ENCODE assay signal across 13 mouse cellular contexts in the genomic region with DNA sequence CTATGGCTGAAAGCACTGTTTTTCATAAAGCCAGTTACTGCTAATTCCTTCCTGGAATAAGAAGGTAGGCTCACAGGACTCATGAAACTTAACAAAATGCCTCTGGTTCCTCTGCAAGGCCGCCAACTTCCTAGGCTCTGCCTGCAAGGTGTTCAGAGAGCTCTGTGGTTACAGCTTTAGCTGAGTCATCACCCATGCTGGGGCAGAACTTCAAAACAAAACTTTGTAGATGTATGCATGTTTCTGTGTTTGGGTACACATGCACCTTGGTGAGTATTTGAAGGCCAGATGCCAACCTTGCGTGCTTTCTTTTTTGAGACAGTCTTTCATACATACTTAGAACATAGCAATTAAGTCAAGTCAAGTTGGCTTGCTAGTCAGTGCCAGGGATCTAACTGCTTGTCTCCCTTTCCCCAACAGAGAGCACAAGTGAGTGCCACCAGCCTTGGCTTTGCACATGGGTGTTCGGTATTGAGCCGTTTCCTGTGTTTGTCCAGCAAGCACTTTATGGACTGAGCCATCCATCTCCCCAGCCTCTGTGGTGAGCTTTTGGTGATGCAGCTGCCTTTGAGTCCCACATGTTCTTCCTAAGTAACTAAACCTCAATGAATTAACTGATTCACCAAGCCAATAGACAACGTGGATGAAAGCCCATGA. TPM values are rescaled to one million over a fixed set of nuclear protein-coding genes. Genes with fewer than 3 reads are reported as not detected.
DNase-seq lines count a peak whose midpoint lies in the region; ATAC-seq and TF ChIP-seq lines count a peak whose summit lies in the region.
"Had no signal": no experiment of that assay in that cellular context is flagged by ENCODE, and none has a peak within 500 bp of the region (broad histone marks: within the 10 kb centered on the region; RNA-seq: fewer than 3 reads in every experiment).

No protein-coding gene starts in this region.

- peak overlapping the region; percentile 29; the same call in 1 of the 2 replicates for H3K4me2 ChIP-seq in CH12.LX (ENCODE audit: insufficient read depth, low read depth, poor library complexity, severe bottlenecking)
- H3K4me2 ChIP-seq in liver, postnatal 0 days (ENCODE audit: low read depth, low read length): no peak overlapping the region

- no peaks in the 10 kb centered on the region for H3K27me3 ChIP-seq in CH12.LX (replicated peaks)
- H3K27me3 ChIP-seq in liver, postnatal 0 days (ENCODE audit: insufficient read depth, low read length): no peaks in the 10 kb centered on the region

- no peaks in the 10 kb centered on the region for H3K79me2 ChIP-seq in CH12.LX (replicated peaks; ENCODE audit: control insufficient read depth, extremely low read depth, insufficient read depth, poor library complexity, severe bottlenecking)

- H3K4me3 ChIP-seq in CH12.LX (replicated peaks in 1 of 3; ENCODE audit: low read depth in 2 of 3, low read length in 2 of 3, poor library complexity in 1 of 3): no peak overlapping the region
- H3K4me3 ChIP-seq in liver, postnatal 0 days (ENCODE audit: low read depth, low read length): no peak overlapping the region
- H3K4me3 ChIP-seq: midbrain, embryonic 10.5 days; myocyte had no signal

- ATAC-seq in erythroid progenitor cell, adult 5-6 weeks (replicated peaks; ENCODE audit: low FRiP score, poor library complexity, severe bottlenecking): peak; percentile 87
- ATAC-seq in liver, postnatal 0 days: peak; percentile 64

- DNase-seq in CH12.LX (ENCODE audit: extremely low read depth): no peak
- DNase-seq in liver, postnatal 0 days: peak; percentile 12
- DNase-seq in thymus, postnatal 36 days: peak; percentile 6 to 37
- no peak for DNase-seq in kidney, adult 18-20 months
- DNase-seq in adrenal gland, postnatal 36 days: no peak
- no peak for DNase-seq in spleen, postnatal 14 days (ENCODE audit: low spot score in 2 of 2)
- DNase-seq: cerebellum, adult 8-10 months; heart, postnatal 14 days; kidney, postnatal 36 days; lung, adult 2 months had no signal

- no peaks in the 10 kb centered on the region for H3K9me3 ChIP-seq in CH12.LX (replicated peaks; ENCODE audit: low read length)
- no peaks in the 10 kb centered on the region for H3K9me3 ChIP-seq in liver, postnatal 0 days (ENCODE audit: low read length)
- H3K9me3 ChIP-seq: midbrain, embryonic 10.5 days had no signal

- H3K27ac ChIP-seq in CH12.LX (ENCODE audit: insufficient read depth, low read depth): no peak overlapping the region
- H3K27ac ChIP-seq in liver, postnatal 0 days (ENCODE audit: low read depth): no peak overlapping the region
- H3K27ac ChIP-seq: midbrain, embryonic 10.5 days had no signal

- no peak for TF ChIP-seq RAD21 in CH12.LX (IDR thresholded peaks at IDR 0.05; ENCODE audit: low read depth, low read length)

- TF ChIP-seq CTCF in CH12.LX (conservative IDR thresholded peaks at IDR 0.05 in 1 of 2, IDR thresholded peaks at IDR 0.05 in 1 of 2; ENCODE audit: low read depth in 2 of 2, low read length in 2 of 2): no peak
- TF ChIP-seq CTCF in liver, postnatal 0 days (IDR thresholded peaks at IDR 0.05; ENCODE audit: low read depth): peak; percentile 19; the same call in 1 of the 2 replicates

- TF ChIP-seq EP300 in CH12.LX (IDR thresholded peaks at IDR 0.05; ENCODE audit: low read length): no peak
- no peak for TF ChIP-seq EP300 in liver, postnatal 0 days (IDR thresholded peaks at IDR 0.05; ENCODE audit: low read depth)

- dilution Hi-C loops in CH12.LX (cut with MboI; ENCODE audit: extremely low pct_ligation_motif_present, extremely low pct_unique_long_range_greater_than_20kb, low sequenced_read_pairs): no loop called here

- no peak for TF ChIP-seq POLR2A in CH12.LX (IDR thresholded peaks at IDR 0.05; ENCODE audit: low read depth, low read length)

- WGBS in liver, postnatal 0 days (ENCODE audit: insufficient replicate concordance): 65% methylated on average over 5 of the region's 5 CpGs

- no peaks in the 10 kb centered on the region for H3K36me3 ChIP-seq in CH12.LX (replicated peaks in 1 of 2; ENCODE audit: control insufficient read depth in 1 of 2, insufficient read depth in 1 of 2, low read length in 1 of 2)
- no peaks in the 10 kb centered on the region for H3K36me3 ChIP-seq in liver, postnatal 0 days (replicated peaks; ENCODE audit: insufficient read depth, low read length)
- H3K36me3 ChIP-seq: midbrain, embryonic 10.5 days had no signal

- peaks cover 7 to 11% of the 10 kb centered on the region in 2 experiments for H3K4me1 ChIP-seq in CH12.LX (ENCODE audit: control insufficient read depth in 1 of 2, insufficient read depth in 2 of 2)
- H3K4me1 ChIP-seq in liver, postnatal 0 days (ENCODE audit: insufficient read depth): 0 out of 2 replicates have a peak, but pooled peaks cover 2% of the 10 kb centered on the region
- H3K4me1 ChIP-seq: midbrain, embryonic 10.5 days had no signal

- H3K9ac ChIP-seq in CH12.LX (ENCODE audit: insufficient read depth, low read depth): no peak overlapping the region
- no peak overlapping the region for H3K9ac ChIP-seq in liver, postnatal 0 days (replicated peaks)

- in situ Hi-C loops in CH12.LX (cut with MboI; ENCODE audit: low pct_ligation_motif_present, low pct_unique_long_range_greater_than_20kb, low sequenced_read_pairs): no loop called here

TF ChIP-seq in CH12.LX, 34 proteins besides CTCF, POLR2A, EP300 and RAD21:
- TF ChIP-seq TCF12 (IDR thresholded peaks at IDR 0.05; ENCODE audit: low read depth, low read length): no peak
- TF ChIP-seq MAFK (IDR thresholded peaks at IDR 0.05; ENCODE audit: insufficient replicate concordance, low read length): peak; percentile 82
TF ChIP-seq in CH12.LX: peak in this region for 1.

RNA-seq across cellular contexts. Expression of gene Cd99l2, which starts 23.9 kb away (rescaled TPM):
- total RNA-seq in CH12.LX (2012; rRNA removed): 8.8 and 9.9 TPM in 2 replicates
- 10.4 and 11.0 TPM in 2 replicates for total RNA-seq in CH12.LX (2014; rRNA removed)
- polyA plus RNA-seq in CH12.LX (2012; ENCODE audit: insufficient read length, low read depth): 13.7 and 14.5 TPM in 2 replicates
- 9.4 and 21.4 TPM in 2 replicates for total RNA-seq in erythroid progenitor cell, adult 5-6 weeks (2015; ENCODE audit: low replicate concordance)
- total RNA-seq in erythroid progenitor cell, adult 5-6 weeks (2017; ENCODE audit: low replicate concordance): 15.3 and 21.6 TPM in 2 replicates
- 5.7 and 6.2 TPM in 2 replicates for polyA plus RNA-seq in liver, postnatal 0 days (2015; fragmentation: Nextera tagmentation; extraction: Ambion mirVana)
- total RNA-seq in adrenal gland, postnatal 36 days (2021): 10 to 100 TPM; 84.0 to 93.2 TPM

Comparison
In these comparisons a context has a peak if more than half of its experiments do, and no peak if none do; other contexts are left out.
1. DNase-seq: peak in liver, postnatal 0 days (single experiment) and thymus, postnatal 36 days (2 of 2); none in CH12.LX (single experiment), kidney, adult 18-20 months (single experiment), adrenal gland, postnatal 36 days (0 of 2) and spleen, postnatal 14 days (0 of 2).